Comparison of ENCODE assay signal across 20 mouse cellular contexts in the genomic region with DNA sequence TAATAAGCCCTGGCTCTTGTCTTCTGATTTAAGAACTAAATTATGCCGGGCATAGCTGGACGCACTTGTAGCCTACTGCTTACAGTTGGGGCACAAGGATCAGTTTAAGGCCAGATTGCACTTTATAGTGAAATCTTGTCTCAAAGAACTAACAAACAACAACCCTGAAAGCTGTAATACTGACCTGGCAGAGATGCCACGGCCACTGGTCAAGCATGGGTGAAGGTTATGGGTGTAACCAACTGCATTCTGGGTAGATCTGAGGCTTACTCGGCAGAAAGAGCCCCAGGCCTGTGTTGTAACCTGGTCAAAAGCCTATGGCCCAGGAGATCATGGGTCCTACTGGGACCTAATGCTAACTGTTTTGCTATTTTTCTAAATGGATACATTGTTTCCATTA.
"Had no signal": no experiment of that assay in that cellular context is flagged by ENCODE, and none has a peak within 500 bp of the region (broad histone marks: within the 10 kb centered on the region; RNA-seq: fewer than 3 reads in every experiment).

No protein-coding gene starts in this region.

- DNase-seq: kidney, postnatal 10 days; kidney, postnatal 36 days; layer of hippocampus, postnatal 36 days; liver, embryonic 13.5 days; lung, embryonic 14.5 days; right cerebral cortex, adult 18-20 months; right cerebral cortex, postnatal 14 days; right cerebral cortex, postnatal 4 days; thymus, adult 2 months; thymus, postnatal 14 days; thymus, postnatal 4 days had no signal

- H3K27ac ChIP-seq: kidney, embryonic 15.5 days; left cerebral cortex, adult 2 months; liver, embryonic 13.5 days; macrophage; midbrain, embryonic 12.5 days; midbrain, embryonic 15.5 days; neural tube, embryonic 12.5 days; neural tube, embryonic 15.5 days; stomach, postnatal 0 days had no signal

- H3K4me2 ChIP-seq: kidney, embryonic 15.5 days; liver, embryonic 13.5 days; lung, embryonic 14.5 days; midbrain, embryonic 12.5 days; midbrain, embryonic 15.5 days; neural tube, embryonic 12.5 days; neural tube, embryonic 15.5 days had no signal

- H3K36me3 ChIP-seq: kidney, embryonic 15.5 days; liver, embryonic 13.5 days; midbrain, embryonic 12.5 days; midbrain, embryonic 15.5 days; neural tube, embryonic 12.5 days; neural tube, embryonic 15.5 days had no signal

- ATAC-seq: lung, postnatal 0 days; midbrain, embryonic 15.5 days had no signal

- H3K9me3 ChIP-seq: kidney, embryonic 15.5 days; liver, embryonic 13.5 days; midbrain, embryonic 12.5 days; midbrain, embryonic 15.5 days; neural tube, embryonic 12.5 days; neural tube, embryonic 15.5 days had no signal

- H3K4me3 ChIP-seq: kidney, embryonic 15.5 days; left cerebral cortex, adult 2 months; liver, embryonic 13.5 days; midbrain, embryonic 12.5 days; midbrain, embryonic 15.5 days; neural tube, embryonic 12.5 days; neural tube, embryonic 15.5 days had no signal

- H3K9ac ChIP-seq: kidney, embryonic 15.5 days; liver, embryonic 13.5 days; lung, embryonic 14.5 days; midbrain, embryonic 12.5 days; midbrain, embryonic 15.5 days; neural tube, embryonic 12.5 days; neural tube, embryonic 15.5 days had no signal

- H3K27me3 ChIP-seq: kidney, embryonic 15.5 days; liver, embryonic 13.5 days; midbrain, embryonic 12.5 days; midbrain, embryonic 15.5 days; neural tube, embryonic 12.5 days; neural tube, embryonic 15.5 days had no signal
